In the genomic region with DNA sequence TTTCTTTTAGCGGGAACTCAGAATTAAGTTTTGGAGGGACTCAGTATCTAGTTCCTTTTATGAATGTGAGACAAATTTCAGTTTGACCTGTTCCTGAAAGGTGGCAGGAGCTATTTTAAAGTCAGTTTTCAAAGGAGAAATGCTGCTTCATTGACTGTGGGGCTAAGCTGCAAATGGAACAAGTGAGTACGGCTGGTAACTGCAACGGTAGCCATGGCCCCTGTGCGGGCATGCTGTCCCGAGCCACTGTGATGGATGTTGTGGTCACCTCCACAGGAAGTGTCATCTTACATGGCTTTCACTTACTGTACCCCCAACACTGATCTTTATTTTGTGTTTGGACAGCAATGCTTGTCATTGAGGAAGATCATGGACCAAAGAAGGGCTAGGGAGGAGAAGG, we compare ENCODE assay signal across 20 mouse cellular contexts. TPM values are rescaled to one million over a fixed set of nuclear protein-coding genes. Genes with fewer than 3 reads are reported as not detected.
"Had no signal": no experiment of that assay in that cellular context is flagged by ENCODE, and none has a peak within 500 bp of the region (broad histone marks: within the 10 kb centered on the region; RNA-seq: fewer than 3 reads in every experiment).

No protein-coding gene starts in this region.

- H3K27ac ChIP-seq: liver, embryonic 15.5 days; lung, embryonic 15.5 days; macrophage; midbrain, embryonic 13.5 days; midbrain, embryonic 15.5 days; neural tube, embryonic 12.5 days; stomach, embryonic 15.5 days; stomach, postnatal 0 days had no signal

- H3K9ac ChIP-seq: liver, embryonic 15.5 days; liver, postnatal 0 days; lung, embryonic 15.5 days; midbrain, embryonic 13.5 days; midbrain, embryonic 15.5 days; neural tube, embryonic 12.5 days; stomach, embryonic 15.5 days had no signal

- H3K27me3 ChIP-seq: liver, embryonic 15.5 days; lung, embryonic 15.5 days; midbrain, embryonic 13.5 days; midbrain, embryonic 15.5 days; neural tube, embryonic 12.5 days; stomach, embryonic 15.5 days had no signal

- H3K4me1 ChIP-seq: liver, embryonic 15.5 days; lung, embryonic 15.5 days; midbrain, embryonic 13.5 days; midbrain, embryonic 15.5 days; neural tube, embryonic 12.5 days; stomach, embryonic 15.5 days had no signal

- ATAC-seq: liver, postnatal 0 days; lung, postnatal 0 days; midbrain, embryonic 13.5 days; midbrain, embryonic 15.5 days had no signal

- H3K4me2 ChIP-seq: liver, embryonic 15.5 days; lung, embryonic 15.5 days; midbrain, embryonic 11.5 days; midbrain, embryonic 13.5 days; midbrain, embryonic 15.5 days; neural tube, embryonic 12.5 days; stomach, embryonic 15.5 days had no signal

- DNase-seq: liver, postnatal 0 days; lung, adult 2 months; lung, postnatal 14 days; lung, postnatal 36 days; right cerebral cortex, postnatal 14 days; thymus, adult 2 months; thymus, postnatal 25 days; thymus, postnatal 4 days had no signal

- H3K4me3 ChIP-seq: liver, embryonic 15.5 days; lung, embryonic 15.5 days; midbrain, embryonic 13.5 days; midbrain, embryonic 15.5 days; neural tube, embryonic 12.5 days; stomach, embryonic 15.5 days had no signal

- H3K36me3 ChIP-seq: liver, embryonic 15.5 days; lung, embryonic 15.5 days; midbrain, embryonic 13.5 days; midbrain, embryonic 15.5 days; neural tube, embryonic 12.5 days; stomach, embryonic 15.5 days had no signal

- H3K9me3 ChIP-seq: liver, embryonic 15.5 days; lung, embryonic 15.5 days; midbrain, embryonic 15.5 days; stomach, embryonic 15.5 days had no signal

RNA-seq across cellular contexts. Expression of a gene that starts 53.8 kb away (rescaled TPM):
- total RNA-seq: monocyte, adult 5-6 weeks; neutrophil, adult 5-6 weeks had no signal
